Mouse (Mus musculus): ENCODE data around the gene Foxa2.

GRCm38 (mm10) chr2:148048484-148049129 is 1.8 kb upstream of the Foxa2 start:
- peak; percentile 72 for TF ChIP-seq CTCF (IDR thresholded peaks at IDR 0.05; ENCODE audit: low read depth)
- TF ChIP-seq EP300 (IDR thresholded peaks at IDR 0.05; ENCODE audit: low read depth): no peak

Measured in liver, embryonic 14.5 days (tissue).